Mouse (Mus musculus): ENCODE measurements around the gene Selp. TPM values are rescaled to one million over a fixed set of nuclear protein-coding genes. Genes with fewer than 3 reads are reported as not detected.

Gene Selp
- total and polyA plus RNA-seq, 3 experiments = not detected

DNA sequence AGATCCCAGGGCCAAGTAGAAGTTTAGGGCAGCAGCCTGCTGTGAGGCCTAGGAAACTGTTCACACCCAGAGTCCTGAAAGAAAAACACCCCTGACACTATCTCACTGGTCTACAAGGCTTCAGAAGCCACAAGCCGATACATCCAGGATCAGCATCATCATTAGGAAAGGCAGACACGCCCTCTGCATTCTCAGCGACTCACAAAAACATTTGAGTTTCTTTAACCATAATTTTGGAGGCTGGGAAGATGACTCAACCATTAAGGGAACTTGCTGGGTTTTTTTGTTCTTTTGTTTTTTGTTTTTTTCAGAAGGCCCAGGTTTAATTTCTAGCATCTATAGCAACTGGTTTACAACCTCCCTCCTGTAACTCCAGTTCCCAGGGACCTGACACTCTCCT is 8.8 kb downstream of the Selp start:
- H3K4me3 ChIP-seq (ENCODE audit: control insufficient read depth in 1 of 2, insufficient read depth in 1 of 2, low read depth in 2 of 2, low read length in 2 of 2) = no peak overlapping the region
- no peak overlapping the region for H3K9ac ChIP-seq (ENCODE audit: control insufficient read depth, low read depth, low read length, poor library complexity, severe bottlenecking)
- no peaks in the 10 kb centered on the region for H3K36me3 ChIP-seq (ENCODE audit: control insufficient read depth in 1 of 2, insufficient read depth in 2 of 2, low read length in 2 of 2)
- H3K9me3 ChIP-seq (replicated peaks; ENCODE audit: insufficient read depth, low read length) = no peaks in the 10 kb centered on the region
- no peaks in the 10 kb centered on the region for H3K79me2 ChIP-seq (ENCODE audit: control insufficient read depth, insufficient read depth, low read length, poor library complexity)
- no peak overlapping the region for H3K27ac ChIP-seq (ENCODE audit: control insufficient read depth, low read depth, low read length)
- H3K27me3 ChIP-seq (ENCODE audit: control insufficient read depth in 1 of 2, insufficient read depth in 2 of 2, low read length in 2 of 2) = peaks cover 3 to 6% of the 10 kb centered on the region in 2 experiments; a peak in 2 of 4 replicates
- H3K4me1 ChIP-seq (ENCODE audit: control insufficient read depth in 1 of 2, insufficient read depth in 2 of 2, low read length in 2 of 2) = no peaks in the 10 kb centered on the region
- DNase-seq (ENCODE audit: low read depth, low spot score) = no peak
- TF ChIP-seq ZC3H11A (IDR thresholded peaks at IDR 0.05; ENCODE audit: low read depth, low read length) (no peak), POLR2A (IDR thresholded peaks at IDR 0.05; ENCODE audit: control insufficient read depth in 1 of 2, insufficient read depth in 1 of 2, low read depth in 1 of 2, low read length in 2 of 2, poor library complexity in 1 of 2) (no peak), CTCF (IDR thresholded peaks at IDR 0.05 in 2 of 3, conservative IDR thresholded peaks at IDR 0.05 in 1 of 3; ENCODE audit: control insufficient read depth in 1 of 3, insufficient read depth in 1 of 3, low read depth in 2 of 3, low read length in 3 of 3, poor library complexity in 1 of 3, severe bottlenecking in 1 of 3) (no peak), USF2 (IDR thresholded peaks at IDR 0.05; ENCODE audit: borderline replicate concordance in 1 of 2, insufficient read depth in 1 of 2, low read depth in 1 of 2, low read length in 2 of 2) (no peak), MEF2A (IDR thresholded peaks at IDR 0.05; ENCODE audit: extremely low read depth, insufficient replicate concordance, low read depth, low read length, poor library complexity, severe bottlenecking) (no peak), GABPA (IDR thresholded peaks at IDR 0.05; ENCODE audit: low read depth, low read length) (no peak), BHLHE40 (IDR thresholded peaks at IDR 0.05; ENCODE audit: borderline replicate concordance, low read depth, low read length) (no peak)

DNA sequence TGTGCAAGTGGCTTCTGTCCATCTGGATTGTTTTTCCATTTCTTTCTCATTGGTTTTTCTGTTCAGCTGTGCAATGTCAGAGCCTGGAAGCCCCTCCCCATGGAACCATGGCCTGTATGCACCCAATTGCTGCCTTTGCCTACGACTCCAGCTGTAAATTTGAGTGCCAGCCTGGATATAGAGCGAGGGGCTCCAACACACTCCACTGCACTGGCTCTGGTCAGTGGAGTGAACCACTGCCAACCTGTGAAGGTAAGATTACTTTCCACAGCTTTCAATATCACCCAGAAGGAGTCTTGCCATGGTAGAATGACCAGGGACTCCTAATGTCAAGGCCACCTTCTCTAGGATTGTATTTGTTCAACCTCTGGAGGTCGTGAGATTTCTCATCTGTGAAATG is 14.9 kb downstream of the Selp start:
- Histone ChIP-seq H3K27me3 (ENCODE audit: control insufficient read depth in 1 of 2, insufficient read depth in 2 of 2, low read length in 2 of 2) (peaks cover 0 to 4% of the 10 kb centered on the region in 2 experiments; a peak in 2 of 4 replicates), H3K79me2 (ENCODE audit: control insufficient read depth, insufficient read depth, low read length, poor library complexity) (no peaks in the 10 kb centered on the region), H3K36me3 (ENCODE audit: control insufficient read depth in 1 of 2, insufficient read depth in 2 of 2, low read length in 2 of 2) (no peaks in the 10 kb centered on the region), H3K27ac (ENCODE audit: control insufficient read depth, low read depth, low read length) (no peak overlapping the region), H3K4me3 (ENCODE audit: control insufficient read depth in 1 of 2, insufficient read depth in 1 of 2, low read depth in 2 of 2, low read length in 2 of 2) (no peak overlapping the region), H3K9me3 (replicated peaks; ENCODE audit: insufficient read depth, low read length) (no peaks in the 10 kb centered on the region), H3K9ac (ENCODE audit: control insufficient read depth, low read depth, low read length, poor library complexity, severe bottlenecking) (no peak overlapping the region), H3K4me1 (ENCODE audit: control insufficient read depth in 1 of 2, insufficient read depth in 2 of 2, low read length in 2 of 2) (no peaks in the 10 kb centered on the region)
- DNase-seq (ENCODE audit: low read depth, low spot score) = no peak
- TF ChIP-seq TBP (IDR thresholded peaks at IDR 0.05; ENCODE audit: low read depth, low read length) (no peak), ELF1 (IDR thresholded peaks at IDR 0.05; ENCODE audit: low read depth, low read length) (no peak), MXI1 (IDR thresholded peaks at IDR 0.05; ENCODE audit: low read depth, low read length) (no peak), TCF12 (IDR thresholded peaks at IDR 0.05; ENCODE audit: low read depth, low read length) (no peak), GABPA (IDR thresholded peaks at IDR 0.05; ENCODE audit: low read depth, low read length) (no peak), POLR2A (IDR thresholded peaks at IDR 0.05; ENCODE audit: control insufficient read depth in 1 of 2, insufficient read depth in 1 of 2, low read depth in 1 of 2, low read length in 2 of 2, poor library complexity in 1 of 2) (no peak), CHD1 (IDR thresholded peaks at IDR 0.05; ENCODE audit: low read depth, low read length) (no peak), USF1 (IDR thresholded peaks at IDR 0.05; ENCODE audit: low read depth, low read length) (no peak), HCFC1 (IDR thresholded peaks at IDR 0.05; ENCODE audit: low read depth, low read length) (no peak), RAD21 (IDR thresholded peaks at IDR 0.05; ENCODE audit: low read depth, low read length) (no peak), MEF2A (IDR thresholded peaks at IDR 0.05; ENCODE audit: extremely low read depth, insufficient replicate concordance, low read depth, low read length, poor library complexity, severe bottlenecking) (no peak)

Data from MEL (cell line).